Mouse (Mus musculus): Measurements from ENCODE around the gene Lrrc47. TPM values are rescaled to one million over a fixed set of nuclear protein-coding genes. Genes with fewer than 3 reads are reported as not detected.

The Lrrc47 gene
- polyA plus RNA-seq, 1 experiment from 2014 or later: 38.9 TPM

DNA sequence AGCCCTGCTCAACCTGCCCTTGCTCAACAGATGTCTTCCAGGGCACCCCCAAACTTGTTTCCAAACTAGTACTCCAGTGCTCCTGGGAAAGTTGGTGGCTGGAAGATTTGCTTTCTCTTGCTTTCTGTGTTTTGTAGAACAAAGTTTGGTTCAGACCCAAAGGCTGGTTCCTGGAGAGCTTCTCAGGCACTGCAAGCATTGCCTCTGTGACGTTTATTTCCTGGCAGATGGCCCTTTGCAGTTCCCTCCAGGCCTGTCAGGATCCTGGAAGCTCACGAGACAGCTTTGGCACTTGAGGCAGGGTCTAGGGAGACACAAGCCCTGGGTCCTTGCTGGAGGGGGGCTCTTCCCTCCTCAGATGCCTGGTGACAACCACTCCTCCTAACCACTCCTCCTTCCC, 45.1 kb downstream of the Lrrc47 start:
- peaks cover 3% of the 10 kb centered on the region; the same call in 1 of the 2 replicates for H3K27me3 ChIP-seq (replicated peaks)
- H3K27ac ChIP-seq: no peak overlapping the region
- no peak for ATAC-seq (ENCODE audit: low FRiP score, low read depth)
- no peaks in the 10 kb centered on the region for H3K9me3 ChIP-seq
- no peak overlapping the region for H3K4me2 ChIP-seq (replicated peaks)
- H3K36me3 ChIP-seq: no peaks in the 10 kb centered on the region
- H3K4me3 ChIP-seq: no peak overlapping the region
- no peaks in the 10 kb centered on the region for H3K4me1 ChIP-seq
- no peak overlapping the region for H3K9ac ChIP-seq
- WGBS: 65% methylated on average over 2 of the region's 2 CpGs

DNA sequence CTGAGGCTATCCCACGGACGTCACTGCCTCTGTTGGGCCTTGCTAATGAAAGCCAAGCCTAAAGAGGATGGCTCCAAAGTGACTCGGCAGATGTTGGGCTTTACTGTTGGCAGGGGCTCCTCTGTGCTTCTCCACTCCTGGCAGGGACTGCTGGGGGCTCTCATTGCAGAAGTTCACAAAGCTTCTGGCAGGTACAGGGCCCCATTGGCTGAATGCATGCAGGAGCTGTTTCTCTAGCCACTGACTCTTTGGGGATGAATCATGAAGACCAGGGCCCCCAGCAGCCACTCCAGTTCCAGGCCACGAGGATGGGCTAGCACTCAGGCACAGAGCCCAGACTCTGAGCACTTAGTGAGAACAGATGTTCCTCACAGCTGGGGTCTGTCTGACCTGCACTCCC, 46.2 kb downstream of the Lrrc47 start:
- H3K27ac ChIP-seq: no peak overlapping the region
- H3K4me2 ChIP-seq (replicated peaks): no peak overlapping the region
- H3K4me1 ChIP-seq: no peaks in the 10 kb centered on the region
- no peak overlapping the region for H3K4me3 ChIP-seq
- peaks cover 3% of the 10 kb centered on the region; the same call in 1 of the 2 replicates for H3K27me3 ChIP-seq (replicated peaks)
- H3K9me3 ChIP-seq: no peaks in the 10 kb centered on the region
- ATAC-seq (ENCODE audit: low FRiP score, low read depth): no peak
- 67% methylated on average over 4 of the region's 4 CpGs for WGBS
- H3K36me3 ChIP-seq: no peaks in the 10 kb centered on the region
- no peak overlapping the region for H3K9ac ChIP-seq

DNA sequence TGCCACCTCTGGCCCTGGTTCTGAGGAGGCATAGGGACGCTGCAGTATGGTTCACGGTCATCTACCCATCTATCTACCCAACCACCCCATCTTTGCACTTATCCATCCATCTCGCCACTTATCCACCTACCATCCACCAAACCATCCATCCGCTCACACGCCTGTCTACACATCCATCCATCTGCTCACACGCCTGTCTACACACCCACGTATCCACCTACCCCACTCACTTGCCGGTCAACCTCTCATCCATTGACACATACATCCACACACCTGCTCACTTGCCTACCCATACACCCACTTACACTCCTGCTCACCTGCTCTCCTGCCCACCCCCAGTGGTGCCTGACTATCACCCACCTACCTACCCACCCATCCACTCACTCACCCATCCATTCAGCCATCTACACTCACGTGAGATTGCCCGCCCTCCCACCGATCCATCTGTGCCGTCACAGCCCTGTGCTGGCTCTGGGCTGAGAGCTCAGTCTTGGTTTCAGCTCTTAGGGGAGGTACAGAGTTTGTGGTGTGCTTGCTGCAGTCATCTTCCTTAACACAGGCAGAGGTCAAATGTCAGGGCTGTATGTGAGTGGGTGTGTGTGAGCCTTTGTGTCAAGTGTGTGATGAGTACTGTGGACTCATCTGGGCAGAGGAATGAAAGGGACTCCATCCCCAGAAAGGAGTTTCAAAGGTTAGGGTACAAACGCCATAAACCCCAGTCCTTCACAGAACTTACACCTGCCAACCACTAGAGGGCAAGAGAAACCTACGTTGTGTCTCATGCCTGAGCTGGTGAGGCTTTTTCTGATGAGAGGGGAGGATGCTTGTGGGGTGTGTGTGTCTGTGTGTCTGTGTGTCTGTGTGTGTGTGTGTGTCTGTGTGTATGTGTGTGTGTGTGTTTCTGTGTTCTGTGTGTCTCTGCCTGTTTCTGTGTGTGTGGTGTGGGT, 53.6 kb downstream of the Lrrc47 start:
- Histone ChIP-seq H3K4me1 (no peaks in the 10 kb centered on the region), H3K36me3 (no peaks in the 10 kb centered on the region), H3K4me2 (replicated peaks) (no peak overlapping the region), H3K9ac (no peak overlapping the region), H3K27ac (no peak overlapping the region), H3K4me3 (no peak overlapping the region), H3K9me3 (no peaks in the 10 kb centered on the region), H3K27me3 (replicated peaks) (peaks cover 23% of the 10 kb centered on the region; the same call in 1 of the 2 replicates)
- ATAC-seq (ENCODE audit: low FRiP score, low read depth): peak; percentile 37; the same call in 1 of the 2 replicates
- 67% methylated on average over 14 of the region's 14 CpGs for WGBS

DNA sequence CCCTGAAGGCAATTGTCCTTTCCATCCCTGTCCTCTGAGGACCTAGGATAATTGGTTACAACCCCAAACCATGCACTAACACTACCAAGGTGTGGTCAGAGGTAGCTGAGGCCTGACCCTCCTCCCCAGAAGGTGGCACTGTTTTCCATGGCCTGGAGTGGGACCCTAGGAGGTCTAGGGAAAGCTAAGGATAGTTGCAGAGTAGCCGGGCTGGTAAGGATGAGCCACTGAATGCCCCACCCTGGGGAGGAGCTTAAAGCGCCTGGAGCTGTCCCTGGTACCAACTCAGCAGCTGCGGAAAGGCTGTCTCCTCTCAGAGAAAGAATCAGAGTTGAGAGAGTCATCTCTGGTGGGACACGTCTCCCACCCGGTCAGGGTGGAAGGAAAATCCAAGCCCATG, 59.4 kb downstream of the Lrrc47 start:
- no peaks in the 10 kb centered on the region for H3K9me3 ChIP-seq
- 0% methylated on average over 5 of the region's 5 CpGs for WGBS
- H3K27me3 ChIP-seq (replicated peaks): peaks cover 44% of the 10 kb centered on the region
- H3K9ac ChIP-seq: no peak overlapping the region
- no peak overlapping the region for H3K4me3 ChIP-seq
- H3K4me1 ChIP-seq: peaks cover 3% of the 10 kb centered on the region; the same call in 1 of the 2 replicates
- H3K27ac ChIP-seq: no peak overlapping the region
- no peaks in the 10 kb centered on the region for H3K36me3 ChIP-seq
- no peak for ATAC-seq (ENCODE audit: low FRiP score, low read depth)
- peak overlapping the region; percentile 45; the same call in 1 of the 2 replicates for H3K4me2 ChIP-seq (replicated peaks)

Other genes with a start within 250 kb of the Lrrc47 start
- gene A430005L14Rik, start 54.5 kb upstream of the Lrrc47 start, polyA plus RNA-seq (2016; fragmentation: Nextera tagmentation; extraction: Ambion mirVana): 70.5 and 76.2 TPM in 2 replicates
- gene Dffb, start 36.6 kb upstream of the Lrrc47 start, polyA plus RNA-seq (2016; fragmentation: Nextera tagmentation; extraction: Ambion mirVana): 10.1 and 10.8 TPM in 2 replicates
- 21.3 and 24.2 TPM in 2 replicates for gene Cep104, start 36.5 kb upstream of the Lrrc47 start, polyA plus RNA-seq (2016; fragmentation: Nextera tagmentation; extraction: Ambion mirVana)
- gene Smim1, start 14.5 kb downstream of the Lrrc47 start, polyA plus RNA-seq (2016; fragmentation: Nextera tagmentation; extraction: Ambion mirVana): 6.4 and 7.8 TPM in 2 replicates
- not detected in 2 replicates for gene Ccdc27, start 30.9 kb downstream of the Lrrc47 start, polyA plus RNA-seq (2016; fragmentation: Nextera tagmentation; extraction: Ambion mirVana)
- 0.15 and 0.50 TPM in 2 replicates for gene Trp73, start 128.5 kb downstream of the Lrrc47 start, polyA plus RNA-seq (2016; fragmentation: Nextera tagmentation; extraction: Ambion mirVana)
- gene Wrap73, start 130.6 kb downstream of the Lrrc47 start, polyA plus RNA-seq (2016; fragmentation: Nextera tagmentation; extraction: Ambion mirVana): 44.6 and 46.6 TPM in 2 replicates
- gene Tprgl, start 148.9 kb downstream of the Lrrc47 start, polyA plus RNA-seq (2016; fragmentation: Nextera tagmentation; extraction: Ambion mirVana): 154 and 158 TPM in 2 replicates
- 17.7 and 18.8 TPM in 2 replicates for gene Megf6, start 159.0 kb downstream of the Lrrc47 start, polyA plus RNA-seq (2016; fragmentation: Nextera tagmentation; extraction: Ambion mirVana)

Measured in neural tube, embryonic 12.5 days (tissue).